Mouse (Mus musculus) embryonic facial prominence, embryonic 12.5 days (tissue): ENCODE data around the gene Traf7. TPM values are rescaled to one million over a fixed set of nuclear protein-coding genes. Genes with fewer than 3 reads are reported as not detected.
A peak's percentile ranks its signal among the peaks of the same experiment; 100 is the strongest.

Experiments
- ATAC-seq: fragments of 200-750 bp; cut with Nextera tagmentation; 2 replicates; pipeline ENCODE4 v1.8.0; 2017; ENCODE audit not compliant: insufficient number of reproducible peaks, insufficient read depth, low FRiP score, low TSS enrichment
- H3K27ac ChIP-seq: fragments of 300-500 bp; sonication (generic); 2 replicates; pipeline ENCODE4 v1.5.1; 2016; ENCODE audit warnings: mild to moderate bottlenecking
- H3K27me3 ChIP-seq: fragments of 300-500 bp; sonication (generic); 2 replicates; pipeline ENCODE4 v1.6.1; 2016; ENCODE audit warnings: mild to moderate bottlenecking, moderate library complexity
- H3K36me3 ChIP-seq: fragments of 300-500 bp; sonication (generic); 2 replicates; pipeline ENCODE4 v1.6.1; 2016; ENCODE audit warnings: mild to moderate bottlenecking
- H3K4me1 ChIP-seq: fragments of 300-500 bp; sonication (generic); 2 replicates; pipeline ENCODE4 v1.6.1; 2016
- H3K4me2 ChIP-seq: fragments of 300-500 bp; sonication (generic); replicated peaks from 2 replicates; pipeline ENCODE4 v1.6.1; 2016; ENCODE audit warnings: mild to moderate bottlenecking, moderate library complexity
- H3K4me3 ChIP-seq: fragments of 300-500 bp; sonication (generic); 2 replicates; pipeline ENCODE4 v1.5.1; 2016; ENCODE audit warnings: mild to moderate bottlenecking
- H3K9ac ChIP-seq: fragments of 300-500 bp; sonication (generic); 2 replicates; pipeline ENCODE4 v1.6.1; 2016; ENCODE audit warnings: mild to moderate bottlenecking, moderate library complexity
- H3K9me3 ChIP-seq: fragments of 300-500 bp; sonication (generic); 2 replicates; pipeline ENCODE4 v1.6.1; 2016; ENCODE audit warnings: mild to moderate bottlenecking, moderate library complexity
- WGBS: fragments of 180-500 bp; shearing (Covaris S2); methylation state at CpG from one replicate; pipeline ENCODE4 v1.1.7; 2016; 5-methylcytosine and 5-hydroxymethylcytosine counted together
- polyA plus RNA-seq: library from polyadenylated mRNA; unstranded; fragments of >200 nt; fragmentation: Nextera tagmentation; extraction: Ambion mirVana; gene quantifications from 2 replicates; pipeline ENCODE4 v1.2.1, GENCODE M21; 2016

Traf7 gene
- 98.5 and 103 TPM in 2 replicates for polyA plus RNA-seq

- H3K4me3 ChIP-seq = peak within 1 kb of the TSS; percentile 79
- H3K27me3 ChIP-seq = no peaks in the 10 kb centered on the region
- peak within 1 kb of the TSS; percentile 80 for H3K4me2 ChIP-seq
- H3K9me3 ChIP-seq = no peaks in the 10 kb centered on the region
- under 1% methylated on average over 40 of the region's 40 CpGs for WGBS
- peak within 1 kb of the TSS; percentile 87 for H3K27ac ChIP-seq
- peak within 1 kb of the TSS; percentile 86 for H3K9ac ChIP-seq
- peaks cover 43% of the 10 kb centered on the region for H3K4me1 ChIP-seq
- peaks cover 18% of the 10 kb centered on the region; the same call in 1 of the 2 replicates for H3K36me3 ChIP-seq
- peak; percentile 97 for ATAC-seq
Observed at GRCm38 (mm10) chr17:24527723-24528559, at the start of gene Traf7. Gene Traf7, minus strand, starts transcription at chr17:24527938.

- no peak overlapping the region for H3K27ac ChIP-seq
- H3K9me3 ChIP-seq = no peaks in the 10 kb centered on the region
- no peaks in the 10 kb centered on the region for H3K4me1 ChIP-seq
- no peak for ATAC-seq
- H3K9ac ChIP-seq = no peak overlapping the region
- no peak overlapping the region for H3K4me2 ChIP-seq
- 98% methylated on average over 9 of the region's 9 CpGs for WGBS
- H3K27me3 ChIP-seq = no peaks in the 10 kb centered on the region
- peaks cover 94% of the 10 kb centered on the region for H3K36me3 ChIP-seq
- no peak overlapping the region for H3K4me3 ChIP-seq
Observed at GRCm38 (mm10) chr17:24573811-24574210, 46.1 kb upstream of the Traf7 start.

- no peaks in the 10 kb centered on the region for H3K27me3 ChIP-seq
- no peak overlapping the region for H3K9ac ChIP-seq
- ATAC-seq = no peak
- no peak overlapping the region for H3K4me2 ChIP-seq
- H3K27ac ChIP-seq = no peak overlapping the region
- WGBS = 95% methylated on average over 12 of the region's 12 CpGs
- no peaks in the 10 kb centered on the region for H3K4me1 ChIP-seq
- H3K9me3 ChIP-seq = no peaks in the 10 kb centered on the region
- no peak overlapping the region for H3K4me3 ChIP-seq
- H3K36me3 ChIP-seq = peaks cover 93% of the 10 kb centered on the region
Observed at GRCm38 (mm10) chr17:24572651-24573245, 45.0 kb upstream of the Traf7 start.

GRCm38 (mm10) chr17:24569837-24570236 lies 42.1 kb upstream of the Traf7 start:
- WGBS = 84% methylated on average over 4 of the region's 4 CpGs
- H3K4me1 ChIP-seq = no peaks in the 10 kb centered on the region
- peaks cover 89% of the 10 kb centered on the region for H3K36me3 ChIP-seq
- H3K4me3 ChIP-seq = no peak overlapping the region
- H3K9me3 ChIP-seq = no peaks in the 10 kb centered on the region
- no peak for ATAC-seq
- H3K27me3 ChIP-seq = no peaks in the 10 kb centered on the region
- no peak overlapping the region for H3K4me2 ChIP-seq
- H3K9ac ChIP-seq = no peak overlapping the region
- no peak overlapping the region for H3K27ac ChIP-seq

GRCm38 (mm10) chr17:24567034-24567779 lies 39.5 kb upstream of the Traf7 start:
- Histone ChIP-seq H3K4me3 (no peak overlapping the region), H3K9ac (no peak overlapping the region), H3K27me3 (no peaks in the 10 kb centered on the region), H3K4me1 (no peaks in the 10 kb centered on the region), H3K9me3 (no peaks in the 10 kb centered on the region), H3K36me3 (peaks cover 65% of the 10 kb centered on the region), H3K4me2 (no peak overlapping the region), H3K27ac (0 out of 2 replicates have a peak overlapping the region, but pooled peaks have one; percentile 9)
- 81% methylated on average over 8 of the region's 8 CpGs for WGBS
- no peak for ATAC-seq

- no peaks in the 10 kb centered on the region for H3K4me1 ChIP-seq
- H3K27ac ChIP-seq = no peak overlapping the region
- H3K36me3 ChIP-seq = peaks cover 51% of the 10 kb centered on the region
- H3K9me3 ChIP-seq = no peaks in the 10 kb centered on the region
- H3K4me3 ChIP-seq = no peak overlapping the region
- ATAC-seq = no peak
- no peak overlapping the region for H3K9ac ChIP-seq
- H3K27me3 ChIP-seq = no peaks in the 10 kb centered on the region
- H3K4me2 ChIP-seq = no peak overlapping the region
- 72% methylated on average over 3 of the region's 3 CpGs for WGBS
Observed at GRCm38 (mm10) chr17:24565792-24566191, 38.1 kb upstream of the Traf7 start.

- WGBS = 90% methylated on average over 3 of the region's 3 CpGs
Observed at GRCm38 (mm10) chr17:24565092-24565491, 37.4 kb upstream of the Traf7 start.

GRCm38 (mm10) chr17:24564422-24564821 lies 36.7 kb upstream of the Traf7 start:
- Histone ChIP-seq H3K27me3 (no peaks in the 10 kb centered on the region), H3K27ac (no peak overlapping the region), H3K4me1 (peaks cover 1% of the 10 kb centered on the region), H3K9me3 (no peaks in the 10 kb centered on the region), H3K4me3 (no peak overlapping the region), H3K4me2 (no peak overlapping the region), H3K9ac (no peak overlapping the region), H3K36me3 (peaks cover 37% of the 10 kb centered on the region)
- no peak for ATAC-seq
- WGBS = 88% methylated on average over 4 of the region's 4 CpGs

More at GRCm38 (mm10) chr17:24565092-24565491, 37.4 kb upstream of the Traf7 start:
- Histone ChIP-seq H3K9me3 (no peaks in the 10 kb centered on the region), H3K4me2 (no peak overlapping the region), H3K4me3 (no peak overlapping the region), H3K27ac (no peak overlapping the region), H3K27me3 (no peaks in the 10 kb centered on the region), H3K4me1 (no peaks in the 10 kb centered on the region), H3K9ac (no peak overlapping the region), H3K36me3 (peaks cover 44% of the 10 kb centered on the region)
- no peak for ATAC-seq

- WGBS = 80% methylated on average over 5 of the region's 5 CpGs
- no peaks in the 10 kb centered on the region for H3K9me3 ChIP-seq
- H3K27me3 ChIP-seq = no peaks in the 10 kb centered on the region
- H3K4me1 ChIP-seq = peaks cover 9% of the 10 kb centered on the region
- H3K27ac ChIP-seq = no peak overlapping the region
- ATAC-seq = no peak
- H3K36me3 ChIP-seq = peaks cover 30% of the 10 kb centered on the region
- H3K4me3 ChIP-seq = no peak overlapping the region
- H3K9ac ChIP-seq = no peak overlapping the region
- H3K4me2 ChIP-seq = no peak overlapping the region
Observed at GRCm38 (mm10) chr17:24563638-24564037, 35.9 kb upstream of the Traf7 start.

GRCm38 (mm10) chr17:24561592-24561991 lies 33.9 kb upstream of the Traf7 start:
- Histone ChIP-seq H3K36me3 (peaks cover 23% of the 10 kb centered on the region), H3K9me3 (no peaks in the 10 kb centered on the region), H3K27ac (no peak overlapping the region), H3K4me1 (peaks cover 15% of the 10 kb centered on the region), H3K27me3 (no peaks in the 10 kb centered on the region), H3K4me3 (no peak overlapping the region), H3K9ac (no peak overlapping the region), H3K4me2 (no peak overlapping the region)
- 88% methylated on average over 2 of the region's 2 CpGs for WGBS
- ATAC-seq = no peak

- Histone ChIP-seq H3K9me3 (no peaks in the 10 kb centered on the region), H3K27ac (no peak overlapping the region), H3K4me3 (no peak overlapping the region), H3K4me1 (peaks cover 15% of the 10 kb centered on the region), H3K27me3 (no peaks in the 10 kb centered on the region), H3K36me3 (peaks cover 12% of the 10 kb centered on the region), H3K4me2 (no peak overlapping the region), H3K9ac (no peak overlapping the region)
- ATAC-seq = no peak
- WGBS = 93% methylated on average over 5 of the region's 5 CpGs
Observed at GRCm38 (mm10) chr17:24560301-24561028, 32.7 kb upstream of the Traf7 start.
